Mouse (Mus musculus): ENCODE results near the gene Osgep.
"Not testable (repeated sequence)": the region's sequence is repeated elsewhere in the genome, so short reads cannot be mapped to it uniquely, and the experiment has no call there.

Gene Osgep

GRCm38 (mm10) chr14:50876236-50876950 lies 48.3 kb downstream of the Osgep start:
- DNase-seq (ENCODE audit: low read depth) = no peak

- no peak for DNase-seq (ENCODE audit: low read depth)
Observed at GRCm38 (mm10) chr14:50875591-50876230, 49.0 kb downstream of the Osgep start.

GRCm38 (mm10) chr14:50875175-50875574 lies 49.5 kb downstream of the Osgep start:
- DNase-seq (ENCODE audit: low read depth) = no peak

- DNase-seq (ENCODE audit: low read depth) = peak; percentile 20
Observed at GRCm38 (mm10) chr14:50871284-50871683, 53.4 kb downstream of the Osgep start.

GRCm38 (mm10) chr14:50870805-50871143 lies 53.9 kb downstream of the Osgep start:
- no peak for DNase-seq (ENCODE audit: low read depth)

- peak; percentile 83 for DNase-seq (ENCODE audit: low read depth)
Observed at GRCm38 (mm10) chr14:50869889-50870804, 54.5 kb downstream of the Osgep start, which contains the start of gene Tep1. TSS of gene Tep1 (minus strand) at chr14:50870560.

GRCm38 (mm10) chr14:50868656-50869055 lies 56.0 kb downstream of the Osgep start:
- DNase-seq (ENCODE audit: low read depth) = no peak

GRCm38 (mm10) chr14:50868211-50868610 lies 56.5 kb downstream of the Osgep start:
- no peak for DNase-seq (ENCODE audit: low read depth)

GRCm38 (mm10) chr14:50866966-50867365 lies 57.7 kb downstream of the Osgep start:
- no peak for DNase-seq (ENCODE audit: low read depth)

GRCm38 (mm10) chr14:50865005-50865404 lies 59.7 kb downstream of the Osgep start:
- not testable (repeated sequence) for DNase-seq (ENCODE audit: low read depth)

GRCm38 (mm10) chr14:50862641-50863040 lies 62.1 kb downstream of the Osgep start:
- no peak for DNase-seq (ENCODE audit: low read depth)
